Mouse (Mus musculus) naive thymus-derived CD4-positive, alpha-beta T cell, adult 5 months (primary cell): ENCODE measurements around the gene Hinfp. TPM values are rescaled to one million over a fixed set of nuclear protein-coding genes. Genes with fewer than 3 reads are reported as not detected.

Experiments
- polyA plus RNA-seq: library from polyadenylated mRNA; unstranded; fragments of 100-300 nt; shearing (Covaris generic); gene quantifications from one replicate; pipeline ENCODE4 v1.2.1, GENCODE M21; 2017

The Hinfp gene
- 49.0 TPM for polyA plus RNA-seq

DNA sequence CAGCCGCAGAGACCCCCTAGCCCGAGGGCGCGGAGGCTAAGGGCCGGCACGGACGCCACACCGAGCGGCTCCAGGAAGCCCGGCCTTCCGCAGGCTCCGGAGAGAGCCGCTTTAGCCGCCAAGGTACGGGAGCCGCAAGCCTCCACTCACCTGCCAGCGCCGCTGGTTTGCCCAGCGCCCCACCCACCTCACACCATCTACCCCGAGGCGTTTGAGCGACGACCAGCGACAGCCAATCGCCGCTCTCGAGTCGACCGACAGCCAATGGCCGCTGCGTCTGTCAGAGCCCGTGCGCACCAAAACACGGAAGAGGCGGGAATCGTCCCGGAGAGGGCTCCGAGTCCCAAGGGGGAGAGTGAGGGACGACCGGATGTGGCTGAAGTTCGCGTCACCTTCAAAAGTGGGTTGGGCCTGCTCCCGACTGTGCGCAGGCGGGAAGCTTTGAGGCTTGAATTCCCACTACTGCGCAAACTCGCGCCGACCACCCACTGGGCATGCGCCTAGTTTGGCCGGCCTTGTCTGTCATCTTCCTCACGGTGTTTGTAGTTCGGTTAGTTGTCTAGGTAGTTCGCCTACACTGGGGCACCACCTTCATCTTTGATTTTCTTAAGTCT, at the start of gene Hinfp:
Gene Hinfp, minus strand, starts transcription at position 206 of the 614 bp plus-strand sequence.

GRCm38 (mm10) chr9:44343781-44344421, 38.4 kb upstream of the Hinfp start, which contains the start of gene Hmbs:
Gene Hmbs, minus strand, starts transcription at chr9:44344228.

GRCm38 (mm10) chr9:44334396-44335330, 29.2 kb upstream of the Hinfp start, which contains the start of gene H2afx:
Gene H2afx, plus strand, starts transcription at chr9:44334694.

DNA sequence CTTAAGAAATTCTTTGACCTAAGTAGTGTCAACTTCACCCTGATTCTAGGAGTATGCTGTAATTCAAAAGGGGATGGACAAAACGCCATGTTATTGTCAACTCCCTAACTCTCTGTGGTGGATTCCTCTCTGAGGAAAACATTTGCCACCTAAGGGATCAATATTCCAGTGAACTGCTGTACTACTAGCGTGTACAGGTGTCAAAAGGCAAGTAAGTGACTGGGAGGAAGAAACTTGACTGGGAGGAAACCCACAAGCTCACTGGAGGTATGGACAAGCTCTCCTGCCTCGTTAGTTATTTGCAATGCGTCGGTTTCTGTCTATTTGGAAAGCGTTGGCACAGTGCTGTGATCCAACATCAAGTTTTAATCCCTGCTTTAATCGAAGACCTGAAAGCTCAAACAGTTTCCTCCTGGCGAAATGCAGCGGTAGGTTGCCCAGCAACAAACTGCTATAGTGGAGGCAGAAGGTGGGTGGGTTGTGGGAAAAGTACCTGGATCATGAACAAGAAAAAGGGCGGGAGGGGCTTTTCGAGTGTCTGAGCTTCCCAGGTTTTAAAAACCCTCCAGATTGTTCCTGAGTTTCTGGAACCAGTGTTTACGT, 20.4 kb upstream of the Hinfp start, which contains the start of gene Dpagt1:
Gene Dpagt1, plus strand, starts transcription at position 252 of the 603 bp plus-strand sequence.

GRCm38 (mm10) chr9:44319887-44320798, 14.7 kb upstream of the Hinfp start, which contains the start of gene C2cd2l:
Gene C2cd2l, minus strand, starts transcription at chr9:44320285.

DNA sequence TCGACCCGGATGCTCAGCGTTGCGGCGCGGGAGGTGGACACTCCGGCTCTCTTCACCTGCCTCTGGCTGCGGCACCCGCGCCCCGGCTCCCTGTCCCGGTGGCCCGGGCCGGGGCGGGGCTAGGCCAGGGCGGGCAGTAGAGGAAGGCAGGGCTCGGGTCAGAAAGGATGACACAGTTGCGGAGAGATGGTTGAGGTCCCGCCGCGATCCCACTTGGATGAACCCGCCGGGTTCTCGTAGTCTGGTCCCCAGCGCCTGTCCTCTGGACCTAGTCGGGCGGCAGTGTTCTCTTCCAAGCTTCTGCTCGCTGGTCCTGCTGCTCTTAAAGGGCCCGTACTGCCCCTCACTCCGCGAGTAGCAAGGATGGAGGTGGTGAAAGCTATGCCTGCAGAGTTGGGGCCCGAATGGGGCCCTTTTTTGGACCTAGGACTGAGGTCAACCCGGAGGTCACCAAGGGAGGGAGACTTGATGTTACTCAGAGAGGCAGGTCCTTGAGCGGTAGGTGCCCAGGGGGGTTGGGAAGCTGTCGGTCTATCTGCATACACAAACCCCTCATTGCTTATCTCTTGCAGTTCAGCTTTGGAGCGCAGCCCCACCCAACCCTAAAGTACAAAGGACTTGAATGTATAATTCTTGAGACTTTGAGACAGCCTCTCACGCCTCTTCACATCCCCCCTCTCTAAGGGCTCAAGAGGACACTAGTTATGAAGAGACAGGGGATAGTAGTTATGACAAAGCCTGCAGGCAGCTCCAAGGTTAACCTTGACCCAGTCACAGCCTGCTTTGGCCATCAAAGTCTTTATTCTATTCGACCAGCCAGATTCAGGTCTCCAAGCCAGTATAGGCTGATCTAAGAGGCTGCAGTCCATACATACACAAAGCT, 17.2 kb downstream of the Hinfp start, which contains the start of gene Abcg4:
Gene Abcg4, minus strand, starts transcription at position 540 of the 883 bp plus-strand sequence.

GRCm38 (mm10) chr9:44268432-44268831, 37.0 kb downstream of the Hinfp start, which contains the start of gene Nlrx1:
Gene Nlrx1, minus strand, starts transcription at chr9:44268599.

DNA sequence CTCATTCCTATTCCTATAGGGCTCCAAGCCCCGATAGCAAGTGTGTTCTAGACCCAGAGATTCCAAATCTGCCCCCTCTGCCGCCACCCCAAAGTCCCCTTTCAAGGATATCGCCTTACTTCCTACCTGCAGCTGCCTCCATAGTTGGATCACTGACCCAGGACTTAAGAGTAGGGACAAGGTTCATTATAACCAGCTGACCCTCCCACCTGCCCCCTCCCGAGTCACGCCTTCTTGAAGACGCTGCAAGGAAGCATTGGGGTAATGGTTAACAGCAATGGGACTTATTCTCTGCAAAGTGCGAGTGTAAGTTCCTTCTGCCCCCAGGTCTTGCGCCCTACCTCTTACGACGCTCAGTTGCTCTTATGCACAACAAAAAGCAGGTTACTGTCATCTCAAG, 54.2 kb downstream of the Hinfp start, which contains the start of gene Pdzd3:
Gene Pdzd3, minus strand, starts transcription at position 158 of the 400 bp plus-strand sequence.

Other genes with a start within 250 kb of the Hinfp start
- 25.7 TPM for gene Usp2, start 238.7 kb downstream of the Hinfp start, polyA plus RNA-seq
- gene Mfrp, start 203.9 kb downstream of the Hinfp start, polyA plus RNA-seq: not detected
- not detected for gene C1qtnf5, start 198.4 kb downstream of the Hinfp start, polyA plus RNA-seq
- gene Gm49380, start 192.2 kb downstream of the Hinfp start, polyA plus RNA-seq: not detected
- 20.6 TPM for gene Rnf26, start 192.2 kb downstream of the Hinfp start, polyA plus RNA-seq
- gene Mcam, start 171.2 kb downstream of the Hinfp start, polyA plus RNA-seq: 0.70 TPM
- 46.8 TPM for gene Cbl, start 71.6 kb downstream of the Hinfp start, polyA plus RNA-seq
- not detected for gene Ccdc153, start 65.0 kb downstream of the Hinfp start, polyA plus RNA-seq
- gene Pdzd3, start 54.2 kb downstream of the Hinfp start, polyA plus RNA-seq: not detected
- 2.9 TPM for gene Nlrx1, start 37.1 kb downstream of the Hinfp start, polyA plus RNA-seq
- not detected for gene Abcg4, start 17.1 kb downstream of the Hinfp start, polyA plus RNA-seq
- 19.9 TPM for gene C2cd2l, start 14.6 kb upstream of the Hinfp start, polyA plus RNA-seq
- 6.6 TPM for gene Dpagt1, start 20.3 kb upstream of the Hinfp start, polyA plus RNA-seq
- 62.7 TPM for gene H2afx, start 29.0 kb upstream of the Hinfp start, polyA plus RNA-seq
- gene Hmbs, start 38.6 kb upstream of the Hinfp start, polyA plus RNA-seq: 20.3 TPM
- 73.9 TPM for gene Vps11, start 56.0 kb upstream of the Hinfp start, polyA plus RNA-seq
- 16.9 TPM for gene Hyou1, start 73.8 kb upstream of the Hinfp start, polyA plus RNA-seq
- gene Slc37a4, start 91.2 kb upstream of the Hinfp start, polyA plus RNA-seq: 15.1 TPM
- 2,678 TPM for gene Rps25, start 101.5 kb upstream of the Hinfp start, polyA plus RNA-seq
- gene Trappc4, start 101.9 kb upstream of the Hinfp start, polyA plus RNA-seq: 80.8 TPM
- gene Ccdc84, start 112.9 kb upstream of the Hinfp start, polyA plus RNA-seq: 39.8 TPM
- not detected for gene Foxr1, start 135.5 kb upstream of the Hinfp start, polyA plus RNA-seq
- gene Upk2, start 149.3 kb upstream of the Hinfp start, polyA plus RNA-seq: not detected
- gene Bcl9l, start 177.2 kb upstream of the Hinfp start, polyA plus RNA-seq: 22.3 TPM